Mouse (Mus musculus) stomach, embryonic 15.5 days (tissue): ENCODE data around the gene Tnfsf12. TPM values are rescaled to one million over a fixed set of nuclear protein-coding genes. Genes with fewer than 3 reads are reported as not detected.
A peak's percentile ranks its signal among the peaks of the same experiment; 100 is the strongest.

Source experiments
- ATAC-seq: fragments of 200-750 bp; cut with Nextera tagmentation; 2 replicates; pipeline ENCODE4 v1.8.0; 2017; ENCODE audit warnings: low read depth, moderate number of reproducible peaks, moderate TSS enrichment; ENCODE audit not compliant: insufficient read depth, low FRiP score
- H3K27ac ChIP-seq: fragments of 300-500 bp; sonication (generic); 2 replicates; pipeline ENCODE4 v1.5.1; 2015; ENCODE audit warnings: mild to moderate bottlenecking, inconsistent platforms
- H3K27me3 ChIP-seq: fragments of 300-500 bp; sonication (generic); replicated peaks from 2 replicates; pipeline ENCODE4 v1.6.1; 2015; ENCODE audit warnings: inconsistent platforms
- H3K36me3 ChIP-seq: fragments of 300-500 bp; sonication (generic); 2 replicates; pipeline ENCODE4 v1.6.1; 2015; ENCODE audit warnings: inconsistent platforms
- H3K4me1 ChIP-seq: fragments of 300-500 bp; sonication (generic); 2 replicates; pipeline ENCODE4 v1.6.1; 2015; ENCODE audit warnings: inconsistent platforms
- H3K4me2 ChIP-seq: fragments of 300-500 bp; sonication (generic); 2 replicates; pipeline ENCODE4 v1.6.1; 2015; ENCODE audit warnings: mild to moderate bottlenecking, inconsistent platforms
- H3K4me3 ChIP-seq: fragments of 300-500 bp; sonication (generic); replicated peaks from 2 replicates; pipeline ENCODE4 v1.5.1; 2015; ENCODE audit warnings: inconsistent platforms
- H3K9ac ChIP-seq: fragments of 300-500 bp; sonication (generic); 2 replicates; pipeline ENCODE4 v1.6.1; 2015; ENCODE audit warnings: inconsistent platforms
- H3K9me3 ChIP-seq: fragments of 300-500 bp; sonication (generic); 2 replicates; pipeline ENCODE4 v1.6.1; 2016; ENCODE audit warnings: inconsistent platforms
- WGBS: fragments of 180-500 bp; shearing (Covaris S2); methylation state at CpG from one replicate; pipeline ENCODE4 v1.1.7; 2015; 5-methylcytosine and 5-hydroxymethylcytosine counted together
- microRNA counts: library from miRNA; unstranded; fragments of <30 nt; microRNA quantifications from one replicate; lab custom pipeline; 2016
- microRNA-seq: library from miRNA; unstranded; fragments of <30 nt; microRNA quantifications from one replicate; pipeline ENCODE4, GENCODE M21; 2016
- polyA plus RNA-seq: library from polyadenylated mRNA; unstranded; fragments of >200 nt; fragmentation: Nextera tagmentation; extraction: Ambion mirVana; gene quantifications from 2 replicates; pipeline ENCODE4 v1.2.1, GENCODE M21; 2015

Tnfsf12 gene
- polyA plus RNA-seq, 1 experiment from 2014 or later: 8.9 TPM

DNA sequence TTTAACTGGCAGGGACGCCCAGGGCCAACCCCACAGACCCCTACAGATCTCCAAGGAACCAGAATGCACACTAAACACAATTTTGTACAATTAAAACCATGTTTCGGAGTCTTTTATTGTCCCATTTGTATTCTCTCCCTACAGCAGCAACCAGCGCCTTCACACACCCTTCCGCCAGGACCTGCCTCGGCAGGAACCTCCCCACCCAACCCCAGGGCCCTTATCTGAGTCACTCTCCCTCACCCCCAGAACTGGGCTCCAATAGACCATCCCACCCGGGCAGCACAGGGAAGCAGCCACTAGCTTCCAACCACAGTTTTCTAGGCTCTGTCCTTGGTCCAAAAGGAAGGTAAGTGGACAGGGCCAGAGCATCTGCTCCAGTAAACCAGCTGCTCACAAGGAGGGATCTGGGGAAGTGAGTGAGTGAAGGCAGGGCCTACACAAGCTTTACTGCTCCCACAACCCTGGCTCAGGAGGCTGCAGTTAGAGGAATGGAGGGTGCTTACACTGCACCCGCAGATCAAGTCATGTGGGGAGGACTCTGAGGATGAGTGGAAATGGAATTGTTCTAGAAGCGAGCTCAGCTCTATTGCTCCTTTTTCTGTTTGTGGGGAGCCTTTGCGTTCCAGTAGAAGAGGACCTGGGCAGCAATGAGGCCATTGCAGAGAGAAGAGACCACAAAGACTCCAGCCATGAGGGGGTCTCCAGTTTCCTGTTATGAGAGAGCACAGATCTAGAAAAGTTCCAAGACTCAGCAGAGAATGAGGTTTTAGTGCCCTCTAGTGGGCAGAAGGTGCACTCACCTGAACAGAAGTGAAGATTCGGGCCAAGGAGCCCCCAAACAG lies 38.8 kb downstream of the Tnfsf12 start:
- 67% methylated on average over 10 of the region's 10 CpGs for WGBS
- no peak for ATAC-seq
- H3K27ac ChIP-seq: peak overlapping the region; percentile 86
- H3K9me3 ChIP-seq: no peaks in the 10 kb centered on the region
- H3K4me1 ChIP-seq: peaks cover 27% of the 10 kb centered on the region
- peak overlapping the region; percentile 40 for H3K4me2 ChIP-seq
- peak overlapping the region; percentile 13; the same call in 1 of the 2 replicates for H3K4me3 ChIP-seq
- peaks cover 34% of the 10 kb centered on the region for H3K36me3 ChIP-seq
- H3K9ac ChIP-seq: peak overlapping the region; percentile 4; the same call in 1 of the 2 replicates
- H3K27me3 ChIP-seq: no peaks in the 10 kb centered on the region

DNA sequence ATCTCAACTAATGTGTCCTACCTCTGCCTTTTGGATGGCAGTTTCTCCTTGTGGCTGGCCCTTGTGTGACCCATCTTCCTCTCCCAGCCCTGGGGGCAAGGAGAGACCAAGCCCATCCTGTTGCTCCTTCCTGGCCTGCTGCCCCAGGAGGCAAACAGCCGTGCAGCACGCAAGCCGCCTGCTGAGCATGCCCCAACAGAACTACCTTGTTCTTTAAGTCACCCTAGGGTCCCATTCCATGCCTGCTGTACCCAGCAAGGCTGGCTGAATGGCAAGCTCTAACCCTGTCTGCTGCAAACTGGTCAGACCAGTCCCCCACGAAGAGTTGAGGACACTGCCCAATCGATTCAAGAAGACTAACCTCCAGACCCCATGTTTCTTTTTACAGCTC lies 39.6 kb downstream of the Tnfsf12 start:
- WGBS: 76% methylated on average over 5 of the region's 5 CpGs
- H3K4me3 ChIP-seq: peak overlapping the region; percentile 22; the same call in 1 of the 2 replicates
- ATAC-seq: no peak
- H3K4me1 ChIP-seq: peaks cover 20% of the 10 kb centered on the region
- H3K4me2 ChIP-seq: peak overlapping the region; percentile 40
- H3K36me3 ChIP-seq: peaks cover 39% of the 10 kb centered on the region
- H3K27me3 ChIP-seq: no peaks in the 10 kb centered on the region
- H3K9ac ChIP-seq: peak overlapping the region; percentile 5; the same call in 1 of the 2 replicates
- peak overlapping the region; percentile 86 for H3K27ac ChIP-seq
- no peaks in the 10 kb centered on the region for H3K9me3 ChIP-seq

DNA sequence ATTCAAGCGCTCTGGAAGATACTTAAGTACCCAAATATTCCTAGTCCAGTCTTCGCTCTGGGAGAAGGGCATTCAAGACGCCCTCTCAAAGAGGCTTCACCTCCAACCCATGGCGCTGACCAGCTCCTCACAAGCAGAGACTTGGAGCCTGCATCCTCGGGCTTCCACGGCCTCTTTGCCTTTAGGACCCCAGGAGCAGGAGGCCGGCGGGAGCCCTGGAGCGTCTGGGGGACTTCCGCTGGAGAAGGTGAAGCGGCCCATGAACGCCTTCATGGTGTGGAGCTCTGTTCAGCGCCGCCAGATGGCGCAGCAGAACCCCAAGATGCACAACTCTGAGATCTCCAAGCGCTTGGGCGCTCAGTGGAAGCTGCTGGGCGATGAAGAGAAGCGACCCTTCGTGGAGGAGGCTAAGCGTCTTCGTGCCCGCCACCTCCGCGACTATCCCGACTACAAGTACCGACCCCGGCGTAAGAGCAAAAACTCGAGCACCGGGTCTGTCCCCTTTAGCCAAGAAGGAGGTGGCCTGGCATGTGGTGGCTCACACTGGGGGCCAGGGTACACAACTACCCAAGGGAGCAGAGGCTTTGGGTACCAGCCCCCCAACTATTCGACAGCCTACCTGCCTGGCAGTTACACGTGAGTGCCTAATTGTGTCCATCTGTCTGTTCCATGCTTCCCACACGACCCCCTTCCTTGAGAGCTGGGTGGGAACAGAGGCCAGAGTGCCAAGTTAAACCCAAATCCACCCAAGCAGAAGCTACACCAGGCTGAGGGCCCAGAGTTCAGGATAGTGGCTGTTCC lies 40.2 kb downstream of the Tnfsf12 start, which contains the start of gene Sox15:
TSS of gene Sox15 (plus strand) at position 51 of the 801 bp plus-strand sequence.
- WGBS: 21% methylated on average over 34 of the region's 34 CpGs
- peak within 1 kb of the TSS; percentile 40 for H3K4me2 ChIP-seq
- H3K27me3 ChIP-seq: no peaks in the 10 kb centered on the region
- peak; percentile 65; the same call in 1 of the 2 replicates for ATAC-seq
- peaks cover 20% of the 10 kb centered on the region for H3K4me1 ChIP-seq
- no peaks in the 10 kb centered on the region for H3K9me3 ChIP-seq
- H3K27ac ChIP-seq: peak within 1 kb of the TSS; percentile 86
- peaks cover 45% of the 10 kb centered on the region for H3K36me3 ChIP-seq
- peak within 1 kb of the TSS; percentile 22 for H3K4me3 ChIP-seq
- H3K9ac ChIP-seq: peak within 1 kb of the TSS; percentile 5; the same call in 1 of the 2 replicates

DNA sequence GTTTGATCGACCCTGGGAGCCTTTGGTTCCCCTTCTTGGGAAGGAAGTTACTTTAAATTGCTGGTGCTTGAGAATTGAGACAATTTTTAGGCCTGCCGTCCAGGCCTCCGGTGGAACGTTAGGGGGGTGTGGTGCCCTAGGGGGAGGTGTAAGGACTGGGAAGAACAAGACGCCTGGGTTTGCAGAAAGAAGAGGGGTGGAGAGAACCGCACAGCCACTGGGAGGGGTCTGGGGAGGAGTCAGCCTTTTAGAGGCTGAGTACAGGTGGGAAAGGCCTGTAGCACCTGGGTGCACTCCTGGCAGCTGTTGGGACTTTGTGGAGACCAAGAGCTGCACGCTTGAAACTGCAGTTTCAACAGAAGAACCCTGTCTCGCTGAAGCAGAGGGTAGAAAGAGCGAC lies 40.9 kb downstream of the Tnfsf12 start:
- Histone ChIP-seq H3K9me3 (no peaks in the 10 kb centered on the region), H3K4me2 (peak overlapping the region; percentile 40; the same call in 1 of the 2 replicates), H3K27ac (peak overlapping the region; percentile 86), H3K27me3 (no peaks in the 10 kb centered on the region), H3K4me1 (peaks cover 20% of the 10 kb centered on the region), H3K9ac (no peak overlapping the region), H3K4me3 (peak overlapping the region; percentile 22; the same call in 1 of the 2 replicates), H3K36me3 (peaks cover 52% of the 10 kb centered on the region)
- ATAC-seq: 0 out of 2 replicates have a peak, but pooled peaks have one; percentile 18
- WGBS: 34% methylated on average over 9 of the region's 9 CpGs

DNA sequence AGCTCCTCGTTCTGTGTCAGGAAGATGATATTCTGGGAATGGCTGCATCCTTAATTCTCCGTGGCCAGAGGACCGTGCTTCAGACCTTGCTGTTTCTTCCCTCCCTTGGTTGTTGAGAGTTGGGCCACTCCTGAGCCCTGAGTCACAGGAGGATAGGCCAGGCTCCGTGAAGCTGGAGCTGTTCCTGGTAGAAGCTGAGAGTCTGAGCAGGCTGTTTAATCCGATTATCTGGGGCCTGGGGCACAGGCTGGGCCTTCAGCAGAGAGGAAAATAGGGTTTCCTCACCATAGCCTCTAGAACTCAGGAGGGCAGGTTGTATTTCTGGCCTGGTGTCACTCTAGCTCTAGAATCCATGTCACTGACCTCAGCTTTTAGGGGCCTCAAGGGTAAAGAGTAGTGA lies 42.2 kb downstream of the Tnfsf12 start:
- Histone ChIP-seq H3K4me2 (no peak overlapping the region), H3K4me1 (peaks cover 20% of the 10 kb centered on the region), H3K9me3 (no peaks in the 10 kb centered on the region), H3K27me3 (no peaks in the 10 kb centered on the region), H3K9ac (no peak overlapping the region), H3K27ac (no peak overlapping the region), H3K36me3 (peaks cover 56% of the 10 kb centered on the region), H3K4me3 (no peak overlapping the region)
- ATAC-seq: no peak
- WGBS: 69% methylated on average over 5 of the region's 5 CpGs

DNA sequence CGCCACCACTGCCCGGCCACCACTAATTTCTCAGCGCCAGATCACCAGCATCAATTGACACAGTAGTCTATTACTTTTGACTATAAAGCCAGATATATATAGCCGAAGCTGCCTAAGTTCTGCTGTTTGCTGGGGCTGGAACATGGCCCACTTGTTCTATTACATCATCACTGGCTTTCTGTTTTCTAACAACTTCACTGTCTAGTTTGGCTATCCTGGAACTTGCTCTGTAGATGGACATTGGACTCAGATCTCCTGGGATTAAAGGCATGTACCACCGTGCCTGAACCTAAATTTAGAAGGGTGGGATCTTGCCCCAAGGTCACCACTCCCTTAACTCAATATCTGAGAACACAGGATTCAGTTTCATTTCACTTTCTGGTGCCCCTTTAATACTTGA lies 49.8 kb downstream of the Tnfsf12 start:
- no peak overlapping the region for H3K4me3 ChIP-seq
- no peak overlapping the region for H3K4me2 ChIP-seq
- H3K36me3 ChIP-seq: peaks cover 72% of the 10 kb centered on the region
- no peaks in the 10 kb centered on the region for H3K4me1 ChIP-seq
- H3K9me3 ChIP-seq: no peaks in the 10 kb centered on the region
- WGBS: 89% methylated on average over 5 of the region's 5 CpGs
- H3K27me3 ChIP-seq: no peaks in the 10 kb centered on the region
- H3K9ac ChIP-seq: no peak overlapping the region
- H3K27ac ChIP-seq: no peak overlapping the region
- ATAC-seq: no peak

MicroRNAs encoded within 50 kb of the gene (microRNA counts, 519-probe panel; counts per million panel counts)
- microRNA mmu-miR-1934 (lab: Ali Mortazavi, UCI): not detected

Small RNA genes lying within 50 kb of the gene (microRNA-seq; reads per million reads assigned to microRNA genes)
- gene Mir1934: 3.1 reads per million, percentile 12 among the genes with 10 or more reads in this experiment

Other genes with a start within 250 kb of the Tnfsf12 start
- 0.81 and 1.1 TPM in 2 replicates for gene Dnah2, start 146.7 kb downstream of the Tnfsf12 start, polyA plus RNA-seq
- gene Efnb3, start 135.6 kb downstream of the Tnfsf12 start, polyA plus RNA-seq: 10.4 and 12.6 TPM in 2 replicates
- 21.6 and 24.5 TPM in 2 replicates for gene Wrap53, start 115.6 kb downstream of the Tnfsf12 start, polyA plus RNA-seq
- 122 and 130 TPM in 2 replicates for gene Trp53, start 115.5 kb downstream of the Tnfsf12 start, polyA plus RNA-seq
- 7.5 and 7.7 TPM in 2 replicates for gene Atp1b2, start 89.9 kb downstream of the Tnfsf12 start, polyA plus RNA-seq
- 0.99 and 2.1 TPM in 2 replicates for gene Shbg, start 77.9 kb downstream of the Tnfsf12 start, polyA plus RNA-seq
- gene Sat2, start 73.8 kb downstream of the Tnfsf12 start, polyA plus RNA-seq: 14.4 and 17.8 TPM in 2 replicates
- 21.0 and 27.0 TPM in 2 replicates for gene Fxr2, start 62.9 kb downstream of the Tnfsf12 start, polyA plus RNA-seq
- 3.7 and 6.0 TPM in 2 replicates for gene Sox15, start 40.5 kb downstream of the Tnfsf12 start, polyA plus RNA-seq
- 58.7 and 66.1 TPM in 2 replicates for gene Mpdu1, start 33.2 kb downstream of the Tnfsf12 start, polyA plus RNA-seq
- gene Cd68, start 29.7 kb downstream of the Tnfsf12 start, polyA plus RNA-seq: 15.5 and 16.3 TPM in 2 replicates
- 442 and 514 TPM in 2 replicates for gene Eif4a1, start 23.4 kb downstream of the Tnfsf12 start, polyA plus RNA-seq
- 69.1 and 74.5 TPM in 2 replicates for gene Senp3, start 13.8 kb downstream of the Tnfsf12 start, polyA plus RNA-seq
- gene Tnfsf13, start 10.1 kb downstream of the Tnfsf12 start, polyA plus RNA-seq: 0.31 and 0.61 TPM in 2 replicates
- 3.3 and 3.5 TPM in 2 replicates for gene Tnfsfm13, start 249 bp upstream of the Tnfsf12 start, polyA plus RNA-seq
- gene Polr2a, start 62.8 kb upstream of the Tnfsf12 start, polyA plus RNA-seq: 21.0 and 25.8 TPM in 2 replicates
- gene Slc35g3, start 66.1 kb upstream of the Tnfsf12 start, polyA plus RNA-seq: 0.12 TPM in 1 of 2 replicates, not detected in the other
- 2.7 and 3.0 TPM in 2 replicates for gene Zbtb4, start 70.1 kb upstream of the Tnfsf12 start, polyA plus RNA-seq
- 5.1 and 6.0 TPM in 2 replicates for gene Chrnb1, start 100.1 kb upstream of the Tnfsf12 start, polyA plus RNA-seq
- gene Fgf11, start 106.0 kb upstream of the Tnfsf12 start, polyA plus RNA-seq: 2.2 and 2.4 TPM in 2 replicates
- gene Tmem102, start 109.8 kb upstream of the Tnfsf12 start, polyA plus RNA-seq: 19.9 and 20.4 TPM in 2 replicates
- gene Gm39566, start 119.4 kb upstream of the Tnfsf12 start, polyA plus RNA-seq: not detected in 2 replicates
- gene Spem2, start 122.6 kb upstream of the Tnfsf12 start, polyA plus RNA-seq: not detected in 2 replicates
- gene Spem1, start 126.3 kb upstream of the Tnfsf12 start, polyA plus RNA-seq: not detected in 2 replicates
- 6.3 and 7.4 TPM in 2 replicates for gene Nlgn2, start 141.9 kb upstream of the Tnfsf12 start, polyA plus RNA-seq
- gene Tmem256, start 142.7 kb upstream of the Tnfsf12 start, polyA plus RNA-seq: 400 and 416 TPM in 2 replicates
- gene Plscr3, start 150.5 kb upstream of the Tnfsf12 start, polyA plus RNA-seq: 80.8 and 81.3 TPM in 2 replicates
- gene Tnk1, start 162.9 kb upstream of the Tnfsf12 start, polyA plus RNA-seq: 12.9 and 15.4 TPM in 2 replicates
- gene Tmem95, start 182.2 kb upstream of the Tnfsf12 start, polyA plus RNA-seq: not detected in 2 replicates
- 7.8 and 9.2 TPM in 2 replicates for gene Kctd11, start 185.6 kb upstream of the Tnfsf12 start, polyA plus RNA-seq
- 5.0 and 6.1 TPM in 2 replicates for gene Acap1, start 199.7 kb upstream of the Tnfsf12 start, polyA plus RNA-seq
- gene 2810408A11Rik, start 205.1 kb upstream of the Tnfsf12 start, polyA plus RNA-seq: 7.5 and 10.4 TPM in 2 replicates
- gene Neurl4, start 205.2 kb upstream of the Tnfsf12 start, polyA plus RNA-seq: 7.2 and 8.0 TPM in 2 replicates
- 66.2 and 69.1 TPM in 2 replicates for gene Gps2, start 218.0 kb upstream of the Tnfsf12 start, polyA plus RNA-seq
- 1,591 and 1,597 TPM in 2 replicates for gene Eif5a, start 226.1 kb upstream of the Tnfsf12 start, polyA plus RNA-seq
- gene Ybx2, start 239.9 kb upstream of the Tnfsf12 start, polyA plus RNA-seq: 2.9 and 3.3 TPM in 2 replicates